Mouse (Mus musculus) erythroid progenitor cell, adult 5-6 weeks (primary cell): ENCODE results near the gene Jsrp1. TPM values are rescaled to one million over a fixed set of nuclear protein-coding genes. Genes with fewer than 3 reads are reported as not detected.

Experiments used
- ATAC-seq: replicated peaks from 2 replicates; pipeline ENCODE4 v1.8.0; 2016; ENCODE audit warnings: moderate number of reproducible peaks, mild to moderate bottlenecking, moderate TSS enrichment, inconsistent platforms; ENCODE audit not compliant: poor library complexity, low FRiP score, severe bottlenecking
- total RNA-seq, 2 experiments: library from RNA; stranded (forward) in 1 of 2; stranded (reverse) in 1 of 2; fragments of 150-400 nt in 1 of 2; fragments of 186-747, 209-891 nt in 1 of 2; gene quantifications; 2 replicates each; pipeline versions ENCODE4 v1.2.3 to v1.2.4; 2015 to 2017; ENCODE audit warnings: low replicate concordance in 2 of 2

Jsrp1 gene
- total RNA-seq, 2 experiments from 2014 or later, result not detected

GRCm38 (mm10) chr10:80797186-80798149, 15.8 kb downstream of the Jsrp1 start:
- ATAC-seq, result 0 out of 2 replicates have a peak, but pooled peaks have one; percentile 4

- no peak for ATAC-seq
Measured at GRCm38 (mm10) chr10:80796307-80796848, 16.9 kb downstream of the Jsrp1 start.

- ATAC-seq, result no peak
Measured at GRCm38 (mm10) chr10:80794750-80795149, 18.5 kb downstream of the Jsrp1 start.

- ATAC-seq, result no peak
Measured at GRCm38 (mm10) chr10:80793803-80794202, 19.5 kb downstream of the Jsrp1 start.

GRCm38 (mm10) chr10:80793033-80793784, 20.1 kb downstream of the Jsrp1 start:
- ATAC-seq, result no peak

GRCm38 (mm10) chr10:80792175-80793032, 20.9 kb downstream of the Jsrp1 start:
- ATAC-seq, result no peak

- ATAC-seq, result no peak
Measured at GRCm38 (mm10) chr10:80791476-80792174, 21.7 kb downstream of the Jsrp1 start.

- ATAC-seq, result no peak
Measured at GRCm38 (mm10) chr10:80790761-80791404, 22.4 kb downstream of the Jsrp1 start.

- no peak for ATAC-seq
Measured at GRCm38 (mm10) chr10:80787517-80787916, 25.8 kb downstream of the Jsrp1 start.

- ATAC-seq, result no peak
Measured at GRCm38 (mm10) chr10:80785963-80786362, 27.3 kb downstream of the Jsrp1 start.

- no peak for ATAC-seq
Measured at GRCm38 (mm10) chr10:80784871-80785270, 28.4 kb downstream of the Jsrp1 start.

- ATAC-seq, result no peak
Measured at GRCm38 (mm10) chr10:80784302-80784701, 29.0 kb downstream of the Jsrp1 start.

GRCm38 (mm10) chr10:80779565-80779964, 33.7 kb downstream of the Jsrp1 start:
- no peak for ATAC-seq

GRCm38 (mm10) chr10:80777123-80777522, 36.2 kb downstream of the Jsrp1 start:
- ATAC-seq, result no peak

- ATAC-seq, result no peak
Measured at GRCm38 (mm10) chr10:80776358-80776869, 36.9 kb downstream of the Jsrp1 start.

GRCm38 (mm10) chr10:80775731-80776130, 37.6 kb downstream of the Jsrp1 start:
- no peak for ATAC-seq

- no peak for ATAC-seq
Measured at GRCm38 (mm10) chr10:80774981-80775380, 38.3 kb downstream of the Jsrp1 start.

GRCm38 (mm10) chr10:80774549-80774948, 38.7 kb downstream of the Jsrp1 start:
- ATAC-seq, result peak; percentile 78
